Mouse (Mus musculus) embryonic fibroblast, embryonic 13.5 days (primary cell): ENCODE data around the gene Ubr1.

Experiments used
- CTCF ChIP-seq: IDR thresholded peaks from 2 replicates; pipeline ENCODE4 v1.5.1; 2011; ENCODE audit warnings: mild to moderate bottlenecking, control low read depth, low read length, moderate library complexity, borderline replicate concordance; ENCODE audit not compliant: insufficient read depth
- POLR2A ChIP-seq: IDR thresholded peaks from 2 replicates; pipeline ENCODE4 v1.6.1; 2011; ENCODE audit warnings: low read depth, mild to moderate bottlenecking, control low read depth, low read length, moderate library complexity

DNA sequence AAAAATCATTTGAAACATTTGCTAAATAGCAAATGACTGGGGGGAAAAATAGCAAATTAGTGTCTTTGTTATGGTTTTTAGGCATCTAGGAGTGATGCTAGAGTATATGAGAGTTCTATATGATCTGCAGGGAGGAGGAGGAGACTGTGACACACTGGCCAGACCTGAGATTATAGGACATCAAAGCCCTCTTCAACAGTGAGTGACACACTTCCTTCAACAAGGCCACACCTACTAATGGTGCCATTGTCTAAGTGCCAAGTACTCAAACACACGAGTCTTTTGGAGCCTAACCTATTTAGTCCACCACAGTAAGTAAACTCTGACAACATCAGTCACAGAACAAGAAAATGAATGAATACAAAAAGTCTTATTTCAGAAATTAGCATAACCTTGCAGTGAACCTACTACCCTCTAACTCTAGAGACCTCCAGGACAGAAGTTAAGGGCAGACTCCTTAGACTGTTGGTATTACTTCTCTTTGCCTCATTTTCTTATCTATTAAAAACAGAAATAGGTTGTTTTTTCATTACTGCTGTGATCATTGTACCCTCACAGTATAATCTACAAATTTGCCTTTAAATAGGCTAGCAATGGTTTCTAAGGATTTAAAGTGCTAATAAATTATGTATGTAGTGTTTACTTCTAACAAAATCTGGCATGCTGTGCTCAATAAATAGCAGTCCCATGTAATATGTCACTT is 143.4 kb downstream of the Ubr1 start:
- TF ChIP-seq CTCF (no peak), POLR2A (no peak)
